Mouse (Mus musculus) embryonic fibroblast, embryonic 13.5 days (primary cell): ENCODE results near the gene Cacna1e. TPM values are rescaled to one million over a fixed set of nuclear protein-coding genes. Genes with fewer than 3 reads are reported as not detected.

Experiments
- H3K27ac ChIP-seq: 2 replicates; pipeline ENCODE4 v1.5.1; 2012; ENCODE audit warnings: low read length, control low read depth, inconsistent platforms; ENCODE audit not compliant: insufficient read depth
- H3K4me1 ChIP-seq: 2 replicates; pipeline ENCODE4 v1.6.1; 2011; ENCODE audit warnings: low read length; ENCODE audit not compliant: control insufficient read depth, insufficient read depth
- H3K4me3 ChIP-seq: 2 replicates; pipeline ENCODE4 v1.5.1; 2011; ENCODE audit warnings: mild to moderate bottlenecking, control low read depth, low read length; ENCODE audit not compliant: insufficient read depth
- CTCF ChIP-seq: IDR thresholded peaks from 2 replicates; pipeline ENCODE4 v1.5.1; 2011; ENCODE audit warnings: mild to moderate bottlenecking, control low read depth, low read length, moderate library complexity, borderline replicate concordance; ENCODE audit not compliant: insufficient read depth
- POLR2A ChIP-seq: IDR thresholded peaks from 2 replicates; pipeline ENCODE4 v1.6.1; 2011; ENCODE audit warnings: low read depth, mild to moderate bottlenecking, control low read depth, low read length, moderate library complexity
- polyA plus RNA-seq: library from polyadenylated mRNA; stranded (reverse); fragments of >200 nt; gene quantifications from 2 replicates; pipeline ENCODE4 v1.2.4, GENCODE M21; 2011; ENCODE audit warnings: low read depth; ENCODE audit not compliant: missing spikeins, insufficient read length

Gene Cacna1e
- polyA plus RNA-seq, 1 experiment, result not detected

GRCm38 (mm10) chr1:154500869-154501268 is 383.4 kb downstream of the Cacna1e start:
- H3K27ac ChIP-seq, result no peak overlapping the region
- H3K4me1 ChIP-seq, result no peaks in the 10 kb centered on the region
- no peak overlapping the region for H3K4me3 ChIP-seq
- TF ChIP-seq POLR2A (no peak), CTCF (no peak)

- H3K4me1 ChIP-seq, result no peaks in the 10 kb centered on the region
- H3K27ac ChIP-seq, result no peak overlapping the region
- no peak for TF ChIP-seq CTCF
- no peak for TF ChIP-seq POLR2A
- no peak overlapping the region for H3K4me3 ChIP-seq
These were observed 384.0 kb downstream of the Cacna1e start for GRCm38 (mm10) chr1:154500187-154500866.

GRCm38 (mm10) chr1:154498821-154499220 is 385.5 kb downstream of the Cacna1e start:
- TF ChIP-seq CTCF, result no peak
- no peak for TF ChIP-seq POLR2A
- Histone ChIP-seq H3K4me3 (no peak overlapping the region), H3K4me1 (no peaks in the 10 kb centered on the region), H3K27ac (no peak overlapping the region)

- H3K4me1 ChIP-seq, result no peaks in the 10 kb centered on the region
- TF ChIP-seq CTCF (no peak), POLR2A (no peak)
- no peak overlapping the region for H3K4me3 ChIP-seq
- H3K27ac ChIP-seq, result no peak overlapping the region
These were observed 393.2 kb downstream of the Cacna1e start for GRCm38 (mm10) chr1:154491071-154491470.

- TF ChIP-seq POLR2A, result no peak
- H3K27ac ChIP-seq, result no peak overlapping the region
- no peak overlapping the region for H3K4me3 ChIP-seq
- H3K4me1 ChIP-seq, result no peaks in the 10 kb centered on the region
These were observed 407.6 kb downstream of the Cacna1e start for GRCm38 (mm10) chr1:154476671-154477070.

GRCm38 (mm10) chr1:154475706-154476105 is 408.6 kb downstream of the Cacna1e start:
- H3K4me3 ChIP-seq, result no peak overlapping the region
- no peaks in the 10 kb centered on the region for H3K4me1 ChIP-seq
- H3K27ac ChIP-seq, result no peak overlapping the region
- TF ChIP-seq POLR2A, result no peak
- TF ChIP-seq CTCF, result no peak

GRCm38 (mm10) chr1:154474156-154474555 is 410.1 kb downstream of the Cacna1e start:
- H3K4me1 ChIP-seq, result no peaks in the 10 kb centered on the region
- H3K4me3 ChIP-seq, result no peak overlapping the region
- no peak for TF ChIP-seq POLR2A
- TF ChIP-seq CTCF, result no peak
- no peak overlapping the region for H3K27ac ChIP-seq

GRCm38 (mm10) chr1:154467265-154467664 is 417.0 kb downstream of the Cacna1e start:
- H3K4me1 ChIP-seq, result no peaks in the 10 kb centered on the region
- no peak overlapping the region for H3K27ac ChIP-seq
- TF ChIP-seq POLR2A, result no peak
- no peak for TF ChIP-seq CTCF
- no peak overlapping the region for H3K4me3 ChIP-seq

- no peaks in the 10 kb centered on the region for H3K4me1 ChIP-seq
- TF ChIP-seq POLR2A (no peak), CTCF (no peak)
- H3K27ac ChIP-seq, result no peak overlapping the region
These were observed 422.8 kb downstream of the Cacna1e start for GRCm38 (mm10) chr1:154461521-154461920.

GRCm38 (mm10) chr1:154460067-154460466 is 424.2 kb downstream of the Cacna1e start:
- Histone ChIP-seq H3K4me1 (no peaks in the 10 kb centered on the region), H3K4me3 (no peak overlapping the region), H3K27ac (no peak overlapping the region)
- TF ChIP-seq POLR2A (no peak), CTCF (no peak)

More at GRCm38 (mm10) chr1:154461521-154461920, 422.8 kb downstream of the Cacna1e start:
- H3K4me3 ChIP-seq, result no peak overlapping the region
